Mouse (Mus musculus): ENCODE data around the gene Mnt.
A peak's percentile ranks its signal among the peaks of the same experiment; 100 is the strongest.
"Not testable (repeated sequence)": the region's sequence is repeated elsewhere in the genome, so short reads cannot be mapped to it uniquely, and the experiment has no call there.

The Mnt gene

DNA sequence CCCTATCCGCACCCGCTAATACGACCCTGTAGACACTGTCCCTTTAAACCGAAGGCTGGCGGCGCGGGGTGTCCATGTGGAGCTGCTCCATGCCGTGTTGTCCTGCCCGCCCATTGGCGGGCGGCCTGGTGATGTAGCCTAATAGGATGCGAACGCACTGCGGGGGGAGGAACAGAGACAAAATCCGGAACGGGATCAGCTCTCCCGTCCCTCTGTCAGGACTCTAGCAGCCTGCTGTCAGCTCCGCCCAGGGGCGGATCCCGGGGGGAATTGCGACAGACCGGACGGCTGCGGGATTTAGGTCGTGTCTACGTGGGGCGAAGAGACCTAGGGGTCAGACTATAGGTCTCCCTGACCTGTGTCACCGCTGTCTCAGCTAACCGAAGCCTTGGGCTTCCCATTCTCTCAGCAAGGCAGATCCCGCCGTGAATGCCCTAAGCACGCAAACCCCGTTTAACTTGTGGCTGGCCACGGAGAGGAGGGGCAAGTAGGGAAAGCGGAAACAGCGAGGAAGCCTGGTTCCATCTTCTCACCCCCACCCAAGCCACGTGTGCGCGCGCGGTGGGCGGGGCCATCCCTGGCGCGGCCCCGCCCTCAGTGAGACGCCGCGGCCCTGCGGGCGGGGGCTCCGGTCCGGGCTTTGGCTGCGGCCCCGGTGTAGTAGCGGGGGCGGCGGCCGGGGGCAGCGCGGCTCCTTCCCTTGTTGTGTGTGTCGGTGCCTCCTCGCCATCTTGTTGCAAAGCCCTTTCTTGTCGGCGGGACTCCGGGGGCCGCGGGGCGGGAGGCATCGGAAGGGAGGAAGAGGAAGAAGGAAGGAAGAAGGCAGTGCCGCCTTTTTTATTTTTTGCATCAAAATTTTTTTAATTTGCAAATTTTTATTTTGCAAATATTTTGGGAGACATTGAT is at the start of gene Mnt:
Mnt (plus strand) TSS at position 665 of the 906 bp plus-strand sequence.
- peak; percentile 98 for DNase-seq (ENCODE audit: low read depth)

DNA sequence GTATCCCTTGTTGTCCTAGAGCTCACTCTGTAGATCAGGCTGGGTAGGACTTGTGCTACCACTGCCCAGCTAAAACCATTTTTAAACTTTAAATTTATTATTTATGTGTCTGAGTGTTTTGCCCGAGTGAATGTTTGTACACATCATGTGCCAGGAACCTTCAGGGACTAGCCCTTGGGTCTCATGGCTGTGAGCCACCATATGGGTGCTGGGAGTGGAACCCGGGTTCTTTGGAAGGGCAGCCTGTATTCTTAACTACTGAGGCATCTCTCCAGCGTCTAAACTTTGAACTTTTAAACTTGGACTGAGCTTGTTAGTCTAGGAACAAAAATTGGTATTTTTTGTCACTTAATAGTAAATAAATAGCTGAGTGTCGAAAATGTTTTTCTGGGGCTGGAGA is 37.8 kb upstream of the Mnt start:
- DNase-seq (ENCODE audit: low read depth) = no peak

DNA sequence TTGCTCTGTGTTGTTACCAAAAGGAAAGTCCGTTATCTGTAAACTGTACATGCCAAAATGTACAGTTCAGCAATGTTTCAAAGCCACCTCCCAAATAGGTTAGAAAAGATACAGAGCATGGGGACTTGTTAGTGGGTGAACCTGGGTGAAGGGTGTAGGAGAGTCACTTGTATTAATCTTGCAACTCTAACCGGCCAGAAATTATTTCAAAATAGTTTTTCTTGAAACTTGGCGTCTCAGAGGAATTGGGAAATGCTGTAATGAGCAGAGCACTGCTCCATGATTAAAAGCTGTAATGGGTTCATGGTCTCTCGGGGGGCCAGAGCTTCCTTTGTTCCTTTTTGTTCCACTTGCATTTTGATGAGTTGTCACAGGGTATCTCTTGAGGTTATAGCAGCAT is 30.1 kb upstream of the Mnt start:
- no peak for DNase-seq (ENCODE audit: low read depth)

DNA sequence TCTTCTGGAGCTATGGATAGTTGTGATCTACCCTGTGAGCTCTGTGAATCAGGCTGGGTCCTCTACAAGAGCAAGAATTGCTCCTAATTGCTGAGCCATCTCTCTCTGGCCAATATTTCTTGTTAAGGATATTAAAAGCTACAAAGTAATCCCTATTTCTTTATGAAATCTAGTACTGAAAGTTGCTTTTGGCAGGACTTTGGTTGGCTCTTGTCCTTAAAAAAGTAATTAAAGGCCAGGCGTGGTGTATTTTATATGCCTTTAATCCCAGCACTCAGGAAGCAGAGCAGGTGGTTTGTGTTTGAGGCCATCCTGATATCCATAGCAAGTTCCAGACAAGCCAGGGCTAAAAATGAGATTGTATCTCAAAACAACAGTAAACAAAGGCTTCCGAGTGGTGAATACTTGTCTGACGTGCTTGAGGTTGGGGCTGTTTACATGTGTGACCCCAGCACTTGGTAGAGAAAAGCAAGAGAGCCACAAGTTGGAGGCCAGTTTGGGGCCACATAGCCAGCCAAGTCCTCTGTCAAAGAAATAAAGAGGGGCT is 26.6 kb upstream of the Mnt start:
- DNase-seq (ENCODE audit: low read depth) = no peak

GRCm38 (mm10) chr11:74807246-74807882 is 23.4 kb upstream of the Mnt start:
- no peak for DNase-seq (ENCODE audit: low read depth)

- DNase-seq (ENCODE audit: low read depth) = no peak
Observed at GRCm38 (mm10) chr11:74808251-74808853, 22.4 kb upstream of the Mnt start.

- DNase-seq (ENCODE audit: low read depth) = no peak
Observed at GRCm38 (mm10) chr11:74810134-74810533, 20.6 kb upstream of the Mnt start.

DNA sequence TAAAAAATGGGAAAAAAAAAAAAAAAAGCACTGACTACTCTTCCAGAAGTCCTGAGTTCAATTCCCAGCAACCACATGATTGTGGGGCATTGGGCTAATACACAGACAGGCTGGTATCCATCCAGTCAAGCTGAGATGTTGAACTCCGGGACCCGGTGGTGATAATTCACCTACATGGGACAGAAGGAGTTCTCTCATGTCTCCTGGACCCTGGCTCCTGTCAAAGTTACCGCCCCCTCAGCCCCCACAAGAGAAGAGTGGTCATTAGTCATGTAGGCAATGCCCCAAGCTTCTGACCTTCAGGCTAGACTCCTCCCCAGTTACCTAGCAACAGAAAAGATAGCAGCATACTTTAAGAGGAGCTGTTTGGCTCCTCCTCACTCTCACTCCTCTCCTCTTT is 19.7 kb upstream of the Mnt start:
- DNase-seq (ENCODE audit: low read depth) = not testable (repeated sequence)

DNA sequence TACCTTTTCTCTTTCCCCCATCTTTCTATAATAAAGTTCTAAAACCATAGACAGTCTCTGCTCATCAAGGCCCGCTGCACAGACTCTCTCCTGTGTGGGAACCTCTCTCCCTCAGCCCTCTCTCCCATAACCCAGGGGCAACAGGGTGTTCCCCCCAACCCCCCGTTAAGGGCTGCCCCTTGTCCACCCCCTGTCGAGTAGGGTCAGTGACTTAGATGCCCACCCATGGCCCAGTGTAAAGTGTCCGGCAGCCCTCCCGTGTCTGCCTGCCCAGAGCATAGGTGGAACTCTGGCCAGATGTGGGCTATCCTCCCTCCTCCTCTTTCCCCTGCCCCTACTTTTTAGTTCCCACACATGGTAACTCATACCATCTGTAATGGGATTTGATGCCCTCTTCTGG is 19.2 kb upstream of the Mnt start:
- DNase-seq (ENCODE audit: low read depth) = no peak

GRCm38 (mm10) chr11:74815795-74816194 is 14.9 kb upstream of the Mnt start:
- peak; percentile 42 for DNase-seq (ENCODE audit: low read depth)

DNA sequence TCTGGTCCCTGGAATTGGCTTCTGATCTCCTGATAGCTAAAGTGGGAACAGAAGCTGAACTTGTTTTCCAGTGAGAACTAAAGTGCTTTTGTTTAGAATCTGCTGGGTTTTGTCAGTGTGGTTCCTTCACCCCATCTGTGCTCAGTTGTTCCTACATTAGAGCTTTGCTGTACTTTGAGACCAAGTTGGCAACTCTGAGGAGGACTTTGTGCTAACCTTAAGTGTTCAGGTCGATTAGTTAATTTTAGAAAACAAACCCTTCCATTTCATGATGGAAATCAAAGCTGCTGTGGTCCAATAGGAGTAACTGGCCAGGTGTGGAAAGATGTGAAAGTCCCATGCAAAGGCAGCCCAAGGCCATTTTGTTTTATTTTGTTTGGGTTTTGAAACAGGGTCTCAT is 9.8 kb upstream of the Mnt start:
- no peak for DNase-seq (ENCODE audit: low read depth)

DNA sequence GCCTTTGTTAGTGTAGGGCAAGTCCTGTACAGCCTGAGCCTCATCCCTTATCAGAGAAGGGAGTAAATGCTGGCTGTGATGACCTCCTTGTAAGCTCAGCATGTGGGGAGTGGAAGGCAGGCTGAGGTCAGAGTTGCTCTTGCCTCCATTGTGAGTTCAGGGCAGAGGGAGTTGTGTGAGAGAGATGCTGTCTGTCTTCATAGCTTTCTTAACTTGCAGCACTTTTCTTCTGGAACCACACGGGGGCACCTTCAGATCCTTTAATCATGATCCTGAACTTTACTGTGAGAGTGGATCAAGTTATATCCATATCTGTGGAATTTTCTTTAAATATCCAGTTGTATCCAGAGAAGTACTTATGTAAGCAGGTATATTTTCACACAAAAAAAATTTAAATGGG is 9.3 kb upstream of the Mnt start:
- peak; percentile 65 for DNase-seq (ENCODE audit: low read depth)

- DNase-seq (ENCODE audit: low read depth) = no peak
Observed at GRCm38 (mm10) chr11:74822746-74823440, 7.8 kb upstream of the Mnt start.

DNA sequence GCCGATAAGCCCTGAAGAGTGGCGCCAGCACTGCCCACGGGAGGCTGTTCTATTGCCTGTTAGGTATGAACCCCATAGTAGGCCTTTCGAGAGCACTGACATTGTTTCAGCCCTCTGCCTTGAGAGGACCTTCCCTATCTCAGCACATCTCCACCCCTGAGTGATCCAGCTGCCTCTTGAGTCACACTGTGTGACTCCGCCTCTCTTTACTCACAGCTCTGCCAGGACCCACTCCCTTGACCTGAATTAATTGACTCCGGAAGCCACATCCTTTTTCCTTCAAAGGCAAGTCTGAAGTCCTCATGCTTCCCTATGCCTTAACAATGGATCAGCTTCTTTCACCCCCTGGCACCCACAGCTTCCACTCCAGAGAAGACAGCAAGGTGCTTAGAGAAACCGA is 4.6 kb upstream of the Mnt start:
- no peak for DNase-seq (ENCODE audit: low read depth)

DNA sequence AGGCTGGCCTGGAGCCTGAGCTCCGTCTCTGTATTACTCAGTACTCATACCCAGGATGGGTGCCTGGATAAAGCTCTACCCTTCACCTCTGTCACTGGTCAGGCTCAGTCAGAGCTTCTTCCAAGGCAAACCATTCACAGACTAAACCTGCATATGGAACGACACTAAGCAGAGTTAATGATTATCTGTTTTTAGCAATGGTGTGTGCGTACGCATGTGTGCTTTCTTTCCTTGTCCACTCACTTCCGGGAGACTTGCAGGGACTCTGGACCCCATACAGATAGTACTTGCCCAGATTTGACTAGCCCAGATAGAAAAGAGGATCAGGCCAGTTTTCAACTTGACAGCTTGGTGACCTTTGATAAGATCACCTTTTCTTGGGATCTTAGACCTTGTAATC is 4.0 kb upstream of the Mnt start:
- DNase-seq (ENCODE audit: low read depth) = no peak

DNA sequence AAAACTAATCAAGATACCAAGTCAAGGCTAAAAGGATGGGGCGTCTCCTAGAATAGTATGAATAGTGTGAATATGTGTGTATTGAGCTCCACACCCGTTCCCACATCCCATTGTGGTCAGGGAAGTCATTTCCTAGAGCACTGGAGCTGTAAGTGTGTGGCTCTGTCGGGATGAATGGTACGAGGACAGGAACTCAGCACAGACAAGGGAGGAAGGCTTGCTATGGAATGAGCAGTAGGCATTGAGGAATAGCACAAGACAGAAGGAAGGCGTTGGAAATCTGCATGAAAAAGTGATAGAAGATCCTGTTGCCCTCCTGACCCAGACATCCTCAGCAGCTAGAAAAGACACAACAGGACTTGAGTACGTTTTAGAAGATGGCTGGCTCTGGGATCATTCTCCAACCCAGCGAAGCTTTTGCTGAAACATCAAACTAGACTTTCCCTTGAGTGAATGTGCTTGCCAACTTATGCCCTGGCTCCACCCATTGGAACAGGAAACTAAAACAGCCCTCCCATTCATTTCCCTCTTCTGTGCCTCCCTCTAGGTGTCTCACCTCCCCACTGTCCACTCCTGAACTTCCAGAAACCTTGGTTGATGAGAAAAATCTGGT is 2.8 kb upstream of the Mnt start:
- DNase-seq (ENCODE audit: low read depth) = no peak

DNA sequence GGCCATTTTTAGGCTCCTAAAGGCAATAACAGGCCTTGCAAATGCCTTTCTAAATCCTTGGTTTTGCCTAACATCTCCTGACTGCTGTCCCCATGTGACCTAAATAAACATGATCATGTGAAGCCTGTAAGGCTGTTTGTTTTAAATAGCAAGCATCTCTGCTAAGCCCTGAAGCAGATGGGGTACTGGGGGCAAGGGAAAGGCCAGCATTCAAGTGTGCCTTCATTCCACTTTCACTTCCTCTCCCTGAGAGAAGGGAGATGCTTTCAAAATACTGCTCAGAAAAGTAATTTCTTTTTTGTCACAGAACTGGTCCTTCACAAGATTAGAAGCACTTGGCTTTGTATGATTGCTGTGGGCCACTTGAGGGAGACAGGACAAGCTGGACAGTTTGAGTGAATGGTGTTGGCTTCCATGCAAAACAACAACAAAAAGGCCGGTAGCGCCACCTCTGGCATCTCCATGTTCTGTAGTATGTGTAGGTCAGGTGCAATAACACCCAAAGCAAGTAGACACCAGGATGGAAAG is 2.3 kb upstream of the Mnt start:
- peak; percentile 58 for DNase-seq (ENCODE audit: low read depth)

- no peak for DNase-seq (ENCODE audit: low read depth)
Observed at GRCm38 (mm10) chr11:74828965-74829550, 1.7 kb upstream of the Mnt start.

DNA sequence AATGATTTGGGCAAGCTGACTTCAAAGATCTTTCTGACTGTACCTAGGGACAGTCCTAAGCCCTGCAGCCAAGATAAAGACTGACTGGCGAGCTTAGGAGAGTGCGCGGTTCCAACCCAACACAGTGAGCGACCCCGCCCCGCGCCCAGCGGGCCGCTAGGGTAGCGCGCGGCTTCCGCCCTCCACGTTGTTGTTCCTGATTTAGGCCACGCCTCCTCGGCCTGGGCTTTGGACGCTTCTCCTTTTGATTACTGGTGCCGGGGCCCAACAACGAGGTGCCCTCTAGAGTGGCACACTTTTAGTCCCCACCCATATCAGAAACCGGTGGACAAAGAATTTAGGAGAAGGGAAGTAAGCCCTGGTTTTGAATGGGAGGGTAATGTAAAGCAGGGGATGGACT is 908 bp upstream of the Mnt start:
- DNase-seq (ENCODE audit: low read depth) = peak; percentile 95

DNA sequence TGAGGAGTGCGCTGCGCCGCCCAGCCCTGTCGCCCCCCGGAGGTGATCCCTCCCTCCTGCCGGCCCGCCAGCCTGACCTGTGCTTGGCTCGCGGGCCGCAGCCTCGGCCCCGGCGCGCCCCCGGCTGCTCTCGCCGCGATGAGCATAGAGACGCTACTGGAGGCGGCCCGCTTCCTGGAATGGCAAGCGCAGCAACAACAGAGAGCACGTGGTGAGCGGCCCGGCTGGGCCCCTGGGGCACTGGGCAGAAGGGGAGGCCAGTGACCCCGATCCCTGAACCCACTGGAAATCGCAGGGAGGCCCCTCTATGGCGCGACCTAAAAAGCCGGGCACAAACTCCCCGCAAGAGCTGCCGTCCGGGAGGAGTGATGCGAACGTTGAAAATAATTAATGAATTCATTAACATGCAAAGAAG is 478 bp downstream of the Mnt start:
- peak; percentile 78 for DNase-seq (ENCODE audit: low read depth)

All from induced T-regulatory cell, adult 2 months (primary cell).